Mouse (Mus musculus) C2C12 (cell line): ENCODE measurements around the gene Slc25a14. TPM values are rescaled to one million over a fixed set of nuclear protein-coding genes. Genes with fewer than 3 reads are reported as not detected.

Experiments used
- H3K27me3 ChIP-seq: one replicate; pipeline ENCODE4 v1.6.1; 2011; ENCODE audit not compliant: control insufficient read depth, insufficient read depth, insufficient read length
- H3K36me3 ChIP-seq: one replicate; pipeline ENCODE4 v1.6.1; 2011; ENCODE audit not compliant: control insufficient read depth, insufficient read depth
- H3K4me3 ChIP-seq: one replicate; pipeline ENCODE4 v1.5.1; 2011; ENCODE audit warnings: mild to moderate bottlenecking, control low read depth; ENCODE audit not compliant: poor library complexity, insufficient read depth, severe bottlenecking
- H3K79me2 ChIP-seq: one replicate; pipeline ENCODE4 v1.6.1; 2011; ENCODE audit not compliant: control insufficient read depth, insufficient read depth
- H3K79me3 ChIP-seq: one replicate; pipeline ENCODE4 v1.6.1; 2011; ENCODE audit warnings: low read depth, control low read depth
- H3ac ChIP-seq: one replicate; pipeline ENCODE3; 2011; ENCODE audit warnings: low read depth; ENCODE audit not compliant: control insufficient read depth, insufficient read length
- CEBPB ChIP-seq: IDR thresholded peaks from one replicate; pipeline ENCODE4 v1.6.1; 2011; ENCODE audit warnings: low read depth, mild to moderate bottlenecking, control low read depth, moderate library complexity
- CTCF ChIP-seq: IDR thresholded peaks from one replicate; pipeline ENCODE4 v1.5.1; 2011; ENCODE audit not compliant: control insufficient read depth, insufficient read depth, insufficient read length
- FOSL1 ChIP-seq: IDR thresholded peaks from one replicate; pipeline ENCODE4 v1.8.0; 2011; ENCODE audit warnings: mild to moderate bottlenecking, low read length; ENCODE audit not compliant: poor library complexity, insufficient read depth, severe bottlenecking
- MAX ChIP-seq: IDR thresholded peaks from one replicate; pipeline ENCODE4 v1.6.1; 2011; ENCODE audit warnings: mild to moderate bottlenecking, control low read depth
- MYOD1 ChIP-seq: IDR thresholded peaks from one replicate; pipeline ENCODE4 v1.6.1; 2011; ENCODE audit warnings: low read depth; ENCODE audit not compliant: control insufficient read depth, insufficient read length
- MYOG ChIP-seq: IDR thresholded peaks from one replicate; pipeline ENCODE4 v1.6.1; 2011; ENCODE audit not compliant: control insufficient read depth, insufficient read length; ENCODE audit errors: extremely low read depth
- USF1 ChIP-seq: IDR thresholded peaks from one replicate; pipeline ENCODE4 v1.6.1; 2011; ENCODE audit warnings: low read depth, mild to moderate bottlenecking, control low read depth, moderate library complexity
- microRNA-seq: library from miRNA; unstranded; fragments of <30 nt; microRNA quantifications from one replicate; pipeline ENCODE4, GENCODE M21; 2019; ENCODE audit warnings: borderline microRNAs expressed
- polyA plus RNA-seq: library from polyadenylated mRNA; unstranded; fragments of >200 nt; fragmentation: generic; extraction: Trizol; gene quantifications from one replicate; pipeline ENCODE4 v1.2.1, GENCODE M21; 2012; ENCODE audit warnings: missing spikeins

Gene Slc25a14
- polyA plus RNA-seq, 1 experiment, result 7.9 TPM

GRCm38 (mm10) chrX:48694864-48695371, 71.7 kb downstream of the Slc25a14 start, which contains the start of gene Rbmx2:
TSS of gene Rbmx2 (plus strand) at chrX:48695004.
- Histone ChIP-seq H3ac (peak within 1 kb of the TSS; percentile 91), H3K79me3 (peaks cover 7% of the 10 kb centered on the region), H3K79me2 (peaks cover 23% of the 10 kb centered on the region), H3K4me3 (peak within 1 kb of the TSS; percentile 49), H3K36me3 (peaks cover 7% of the 10 kb centered on the region), H3K27me3 (no peaks in the 10 kb centered on the region)
- TF ChIP-seq MYOG (no peak), CTCF (no peak), MYOD1 (no peak), CEBPB (no peak), MAX (no peak), FOSL1 (no peak), USF1 (no peak)

- TF ChIP-seq MYOG (no peak), CTCF (no peak), MAX (no peak), CEBPB (no peak), FOSL1 (no peak), USF1 (no peak), MYOD1 (no peak)
- H3K79me2 ChIP-seq, result no peaks in the 10 kb centered on the region
Observed at GRCm38 (mm10) chrX:48709701-48710100, 86.5 kb downstream of the Slc25a14 start.

More at GRCm38 (mm10) chrX:48709701-48710100, 86.5 kb downstream of the Slc25a14 start:
- Histone ChIP-seq H3K36me3 (peaks cover 11% of the 10 kb centered on the region), H3K79me3 (no peaks in the 10 kb centered on the region), H3K4me3 (no peak overlapping the region), H3ac (no peak overlapping the region), H3K27me3 (no peaks in the 10 kb centered on the region)

Small RNAs within 50 kb of the gene (microRNA-seq; reads per million reads assigned to microRNA genes)
- gene Gm27828, result not detected

Other genes with a start within 250 kb of the Slc25a14 start
- 6.7 TPM for gene Elf4, start 160.3 kb upstream of the Slc25a14 start, polyA plus RNA-seq
- 46.6 TPM for gene Aifm1, start 109.8 kb upstream of the Slc25a14 start, polyA plus RNA-seq
- gene Rab33a, start 104.1 kb upstream of the Slc25a14 start, polyA plus RNA-seq, result not detected
- gene Zfp280c, start 28.9 kb upstream of the Slc25a14 start, polyA plus RNA-seq, result 3.5 TPM
- gene Gpr119, start 51.1 kb downstream of the Slc25a14 start, polyA plus RNA-seq, result not detected
- gene Rbmx2, start 71.6 kb downstream of the Slc25a14 start, polyA plus RNA-seq, result 9.7 TPM